Mouse (Mus musculus) left cerebral cortex, adult 2 months (tissue): ENCODE results near the gene H2al1n. TPM values are rescaled to one million over a fixed set of nuclear protein-coding genes. Genes with fewer than 3 reads are reported as not detected.
"Not testable (repeated sequence)": the region's sequence is repeated elsewhere in the genome, so short reads cannot be mapped to it uniquely, and the experiment has no call there.

Experiments
- DNase-seq, 2 experiments: peaks; one replicate each; pipeline ENCODE4 v3.0.0; 2021 to 2022; ENCODE audit warnings: low spot score in 2 of 2, mixed read lengths in 1 of 2; ENCODE audit errors: extremely low spot score in 1 of 2
- H3K27ac ChIP-seq: fragments of 200-600 bp; 2 replicates; pipeline ENCODE4 v1.8.1; 2022
- H3K4me3 ChIP-seq: fragments of 200-600 bp; 2 replicates; pipeline ENCODE4 v1.8.1; 2022
- CTCF ChIP-seq: fragments of 200-600 bp; IDR thresholded peaks from 2 replicates; pipeline ENCODE4 v1.8.1; 2022; ENCODE audit warnings: antibody characterized with exemption, mild to moderate bottlenecking, moderate library complexity
- intact Hi-C: fragments of 180-260 bp; cut with DNase I; formaldehyde crosslinking; loops from one replicate; pipeline ENCODE4 v1.15.1; 2025
- long read RNA-seq, 2 experiments: library from polyadenylated mRNA; stranded (forward); transcript quantifications; one replicate each; pipeline ENCODE4 v2.0.0; 2021; ENCODE audit warnings: borderline mapping rate in 2 of 2
- total RNA-seq, 2 experiments: library from RNA; stranded (reverse); gene quantifications; 2 replicates each; pipeline ENCODE4 v1.2.3; 2021

Gene H2al1n
- total RNA-seq, result not detected
- long read RNA-seq, experiment 1, result 0 reads
- long read RNA-seq, experiment 2, result 0 reads

DNA sequence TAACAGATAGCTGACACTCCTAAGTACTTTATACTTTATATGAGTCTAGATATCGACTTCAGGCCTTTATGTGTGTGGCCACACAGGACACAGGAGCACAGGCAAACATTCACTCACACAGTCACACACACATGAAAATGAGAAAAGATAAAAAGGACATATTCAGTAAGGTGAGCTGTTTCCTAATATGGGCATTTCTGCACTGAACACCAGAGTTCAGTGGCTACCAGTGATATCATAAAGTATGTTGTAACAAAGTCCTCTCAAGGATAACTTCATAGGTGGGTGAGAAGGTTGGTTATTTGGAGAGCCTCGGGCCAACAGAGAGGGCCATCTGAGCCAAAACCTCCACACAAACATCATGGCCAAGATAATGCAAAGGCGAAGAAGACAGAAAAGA, at the start of gene H2al1n:
TSS of gene H2al1n (plus strand) at position 301 of the 400 bp plus-strand sequence.
- H3K27ac ChIP-seq, intact Hi-C loops, H3K4me3 ChIP-seq, DNase-seq: not testable (repeated sequence)

DNA sequence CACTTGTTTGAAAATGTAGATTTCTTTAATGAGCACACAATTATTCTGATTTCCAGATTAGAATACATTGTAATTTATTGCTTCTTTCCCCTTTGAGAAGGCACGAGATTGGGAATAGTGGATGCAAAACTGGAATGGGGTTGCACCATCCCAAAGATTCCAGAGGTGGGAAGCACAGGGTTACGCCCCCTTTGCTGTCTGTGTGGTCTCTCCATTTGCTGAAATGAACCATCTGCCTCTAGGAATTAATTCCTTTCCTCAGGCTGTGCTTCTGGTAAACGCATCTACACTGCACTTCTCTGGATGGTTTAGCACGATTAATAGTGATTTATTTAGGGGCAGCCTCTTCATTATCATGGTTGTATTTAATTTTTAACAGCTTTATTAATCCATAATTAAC, 11.7 kb upstream of the H2al1n start:
- H3K27ac ChIP-seq, result no peak overlapping the region
- no peak for DNase-seq
- intact Hi-C loops, result no loop called here
- no peak for TF ChIP-seq CTCF
- no peak overlapping the region for H3K4me3 ChIP-seq

DNA sequence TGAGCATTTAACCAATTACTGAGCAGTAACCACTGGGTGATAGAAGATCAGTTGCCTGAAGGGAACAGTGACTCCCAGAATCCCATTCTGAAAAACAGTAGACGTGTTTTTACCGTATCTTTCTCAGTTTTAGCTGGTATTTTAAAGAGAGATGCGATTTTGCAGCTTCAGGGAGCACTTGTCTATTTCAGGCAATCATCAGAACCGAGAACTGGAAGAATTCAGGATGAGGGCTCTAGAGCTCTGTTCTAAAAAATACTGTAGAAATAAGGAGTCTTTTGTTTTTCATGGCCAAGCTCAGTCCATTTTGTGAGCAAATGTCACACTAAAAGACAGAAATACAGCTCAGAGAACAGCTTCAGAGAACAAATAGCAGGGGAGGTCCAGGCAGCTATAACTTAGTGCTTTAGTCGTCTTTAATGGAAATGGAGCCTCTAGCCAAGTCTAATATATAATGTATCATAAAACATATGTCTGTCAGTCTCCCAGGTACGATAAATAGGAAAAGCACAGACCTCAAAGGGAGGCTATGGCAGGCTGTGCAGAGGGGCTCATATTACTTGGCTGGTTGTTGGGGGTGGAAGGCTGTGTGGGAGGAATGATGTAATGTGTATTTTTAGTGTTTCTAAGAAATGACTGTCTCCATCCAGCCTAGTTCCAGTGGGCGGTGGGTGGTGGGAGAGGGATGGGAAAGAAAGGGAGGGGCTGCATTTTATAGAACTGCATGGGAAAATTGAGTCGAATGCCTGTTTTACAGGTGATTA, 4.7 kb upstream of the H2al1n start:
- intact Hi-C loops, result no loop called here
- peak overlapping the region; percentile 58 for H3K27ac ChIP-seq
- TF ChIP-seq CTCF, result no peak
- DNase-seq, result peak in 1 of 2 experiments; percentile 10
- no peak overlapping the region for H3K4me3 ChIP-seq

DNA sequence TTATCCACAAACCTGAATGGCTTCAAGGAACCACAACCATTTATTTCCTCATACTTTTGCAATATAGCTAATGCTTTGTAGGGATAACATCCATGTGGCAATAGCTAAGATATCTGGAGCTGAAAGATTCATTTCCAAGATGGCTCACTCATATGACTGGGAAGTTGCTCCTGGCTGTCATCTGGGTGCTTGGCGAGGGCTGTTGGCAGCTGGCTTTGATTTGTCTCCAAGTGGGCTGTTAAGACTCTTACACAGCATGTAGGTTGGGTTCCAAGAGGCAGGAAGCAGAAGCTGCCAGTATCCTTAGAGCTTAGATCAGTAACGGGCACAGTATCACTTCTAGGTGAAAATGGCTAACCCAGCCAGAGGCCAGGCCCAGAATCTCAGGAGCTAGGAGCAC, 18.3 kb downstream of the H2al1n start:
- intact Hi-C loops, result no loop called here
- no peak for TF ChIP-seq CTCF
- no peak for DNase-seq
- Histone ChIP-seq H3K4me3 (no peak overlapping the region), H3K27ac (no peak overlapping the region)

DNA sequence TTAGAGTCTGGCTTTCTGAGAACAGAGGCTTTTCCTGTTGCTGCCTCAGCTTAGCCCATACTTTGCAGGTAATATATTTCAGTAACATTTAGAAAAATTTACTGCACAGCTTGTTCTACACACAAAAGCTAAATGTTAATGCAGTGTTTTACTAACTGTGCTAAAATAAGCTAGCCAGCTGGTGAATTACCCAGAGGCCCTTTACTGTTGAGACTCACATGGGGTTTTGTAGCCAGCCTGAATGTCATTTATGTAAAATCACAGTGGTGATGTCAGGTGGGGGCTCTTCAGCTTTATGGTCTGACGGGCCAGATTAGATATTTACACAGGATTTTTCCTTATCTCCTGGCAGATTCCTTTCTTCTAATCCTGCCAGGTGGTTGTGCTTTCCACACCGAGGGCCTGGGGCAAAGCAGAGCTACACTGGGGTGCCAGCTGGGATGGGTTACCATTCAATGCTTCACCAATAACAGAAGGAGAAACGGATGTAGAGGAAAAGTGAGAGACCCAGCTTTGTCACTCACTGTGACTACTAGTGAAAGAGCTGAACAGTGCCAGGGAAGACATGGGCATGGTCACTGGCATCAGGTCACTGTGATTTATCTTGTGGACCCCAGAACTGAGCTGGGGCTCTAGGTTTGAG, 48.8 kb downstream of the H2al1n start:
- TF ChIP-seq CTCF, result no peak
- no peak for DNase-seq
- no peak overlapping the region for H3K27ac ChIP-seq
- intact Hi-C loops, result loop anchor here (5.0 kb wide), 1 partner anchor 397 kb away; no protein-coding TSS in a partner anchor
- no peak overlapping the region for H3K4me3 ChIP-seq
